In genomic region chr8:49015701-49016100, GRCm38 (mm10) we compare ENCODE assay signal across 6 mouse cellular contexts.
"Had no signal": no experiment of that assay in that cellular context is flagged by ENCODE, and none has a peak within 500 bp of the region (broad histone marks: within the 10 kb centered on the region; RNA-seq: fewer than 3 reads in every experiment).

No protein-coding gene starts in this region.

- DNase-seq: right cerebral cortex, adult 18-20 months; right cerebral cortex, postnatal 25 days; thymus, postnatal 36 days had no signal

- H3K4me3 ChIP-seq: limb, embryonic 15.5 days; liver, embryonic 12.5 days; midbrain, embryonic 12.5 days had no signal

- ATAC-seq: liver, embryonic 12.5 days had no signal

- H3K4me1 ChIP-seq: limb, embryonic 15.5 days; liver, embryonic 12.5 days; midbrain, embryonic 12.5 days had no signal

- H3K27ac ChIP-seq: limb, embryonic 15.5 days; liver, embryonic 12.5 days; midbrain, embryonic 12.5 days had no signal

- H3K4me2 ChIP-seq: limb, embryonic 15.5 days; liver, embryonic 12.5 days; midbrain, embryonic 12.5 days had no signal

- H3K27me3 ChIP-seq: limb, embryonic 15.5 days; liver, embryonic 12.5 days; midbrain, embryonic 12.5 days had no signal

- H3K9ac ChIP-seq: limb, embryonic 15.5 days; liver, embryonic 12.5 days; midbrain, embryonic 12.5 days had no signal

- H3K36me3 ChIP-seq: limb, embryonic 15.5 days; liver, embryonic 12.5 days; midbrain, embryonic 12.5 days had no signal

- H3K9me3 ChIP-seq: limb, embryonic 15.5 days; liver, embryonic 12.5 days; midbrain, embryonic 12.5 days had no signal
